Comparison of ENCODE assay signal across 8 mouse cellular contexts in the genomic region with DNA sequence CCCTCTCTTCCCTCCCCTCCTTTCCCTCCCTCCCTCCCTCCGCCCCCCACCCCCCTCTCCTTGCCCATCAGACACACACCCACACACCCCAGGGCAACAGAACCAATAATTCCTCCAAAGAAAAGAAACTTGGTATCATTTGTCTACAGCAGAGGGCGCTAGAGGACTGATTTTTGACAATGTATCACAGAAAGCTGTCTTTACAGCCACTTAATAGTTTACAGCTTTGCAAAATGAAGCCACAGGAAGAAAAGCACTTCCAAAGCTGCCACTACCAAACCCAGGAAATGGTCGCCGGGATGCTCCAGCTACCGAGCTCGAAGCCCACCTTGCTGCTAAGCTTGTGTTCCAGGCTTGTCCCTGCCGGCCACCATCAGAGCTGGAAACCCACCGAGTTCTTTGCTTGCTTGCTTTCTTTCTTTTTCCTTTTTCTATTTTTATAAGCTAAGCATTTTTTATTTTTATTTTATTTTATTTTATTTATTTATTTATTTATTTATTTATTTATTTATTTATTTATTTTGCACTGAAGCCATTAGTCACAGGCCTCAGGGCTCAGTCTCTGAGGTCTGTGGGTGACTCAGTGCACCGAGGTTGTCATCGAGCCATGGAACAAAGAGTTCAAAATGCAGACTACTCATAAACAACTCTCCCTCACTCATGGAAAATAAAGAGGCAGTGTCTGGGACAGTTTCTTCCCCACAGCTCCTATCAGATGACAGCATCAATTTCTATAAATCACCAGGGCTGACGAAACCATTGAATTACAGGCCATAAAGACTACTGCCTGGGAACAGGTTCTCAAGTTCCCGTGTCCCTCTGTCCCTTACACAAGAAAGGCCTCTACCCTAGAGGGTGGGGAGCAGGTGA.
DNase-seq lines count a peak whose midpoint lies in the region; ATAC-seq and TF ChIP-seq lines count a peak whose summit lies in the region.

No protein-coding gene starts in this region.

- H3K27me3 ChIP-seq in embryonic facial prominence, embryonic 11.5 days (ENCODE audit: control insufficient read depth, insufficient read depth, low read length) = no peaks in the 10 kb centered on the region
- H3K27me3 ChIP-seq in kidney, embryonic 14.5 days (ENCODE audit: control insufficient read depth, insufficient read depth, low read length) = no peaks in the 10 kb centered on the region
- no peaks in the 10 kb centered on the region for H3K27me3 ChIP-seq in lung, postnatal 0 days (replicated peaks; ENCODE audit: insufficient read depth, low read length)
- no peaks in the 10 kb centered on the region for H3K27me3 ChIP-seq in stomach, embryonic 14.5 days (ENCODE audit: control insufficient read depth, insufficient read depth, low read length)

- TF ChIP-seq CTCF in lung, postnatal 0 days (IDR thresholded peaks at IDR 0.05) = peak; percentile 73

- peak; percentile 86 for TF ChIP-seq EP300 in lung, postnatal 0 days (IDR thresholded peaks at IDR 0.05)

- H3K36me3 ChIP-seq in embryonic facial prominence, embryonic 11.5 days (replicated peaks; ENCODE audit: control insufficient read depth, insufficient read depth, low read depth, low read length) = no peaks in the 10 kb centered on the region
- no peaks in the 10 kb centered on the region for H3K36me3 ChIP-seq in kidney, embryonic 14.5 days (ENCODE audit: control insufficient read depth, insufficient read depth, low read length)
- no peaks in the 10 kb centered on the region for H3K36me3 ChIP-seq in lung, postnatal 0 days (ENCODE audit: insufficient read depth, low read length)
- H3K36me3 ChIP-seq in stomach, embryonic 14.5 days (ENCODE audit: control insufficient read depth, insufficient read depth, low read length) = no peaks in the 10 kb centered on the region

- H3K4me2 ChIP-seq in embryonic facial prominence, embryonic 11.5 days (ENCODE audit: low read depth, low read length) = no peak overlapping the region
- no peak overlapping the region for H3K4me2 ChIP-seq in kidney, embryonic 14.5 days (replicated peaks; ENCODE audit: low read depth, low read length)
- no peak overlapping the region for H3K4me2 ChIP-seq in lung, postnatal 0 days (replicated peaks; ENCODE audit: low read depth, low read length)
- H3K4me2 ChIP-seq in stomach, embryonic 14.5 days (replicated peaks; ENCODE audit: low read depth, low read length) = no peak overlapping the region

- no peaks in the 10 kb centered on the region for H3K4me1 ChIP-seq in embryonic facial prominence, embryonic 11.5 days (ENCODE audit: control insufficient read depth, insufficient read depth, low read length)
- 0 out of 2 replicates have a peak, but pooled peaks cover 3% of the 10 kb centered on the region for H3K4me1 ChIP-seq in kidney, embryonic 14.5 days (ENCODE audit: control insufficient read depth, insufficient read depth, low read length)
- H3K4me1 ChIP-seq in lung, postnatal 0 days (ENCODE audit: insufficient read depth, low read depth, low read length) = no peaks in the 10 kb centered on the region
- no peaks in the 10 kb centered on the region for H3K4me1 ChIP-seq in stomach, embryonic 14.5 days (ENCODE audit: control insufficient read depth, insufficient read depth, low read length)

- no peak overlapping the region for H3K9ac ChIP-seq in embryonic facial prominence, embryonic 11.5 days (replicated peaks; ENCODE audit: low read length)
- H3K9ac ChIP-seq in kidney, embryonic 14.5 days (ENCODE audit: low read depth, low read length) = no peak overlapping the region
- no peak overlapping the region for H3K9ac ChIP-seq in lung, postnatal 0 days (replicated peaks; ENCODE audit: low read depth)
- no peak overlapping the region for H3K9ac ChIP-seq in stomach, embryonic 14.5 days (replicated peaks; ENCODE audit: low read depth, low read length)

- no peaks in the 10 kb centered on the region for H3K9me3 ChIP-seq in embryonic facial prominence, embryonic 11.5 days (replicated peaks; ENCODE audit: control insufficient read depth, low read length)
- H3K9me3 ChIP-seq in kidney, embryonic 14.5 days (ENCODE audit: control insufficient read depth, low read length) = no peaks in the 10 kb centered on the region
- no peaks in the 10 kb centered on the region for H3K9me3 ChIP-seq in lung, postnatal 0 days (ENCODE audit: low read length)
- H3K9me3 ChIP-seq in stomach, embryonic 14.5 days (ENCODE audit: control insufficient read depth, low read depth, low read length) = no peaks in the 10 kb centered on the region

- no peak overlapping the region for H3K27ac ChIP-seq in embryonic facial prominence, embryonic 11.5 days (replicated peaks; ENCODE audit: low read depth, low read length)
- H3K27ac ChIP-seq in kidney, embryonic 14.5 days (ENCODE audit: low read depth, low read length) = no peak overlapping the region
- no peak overlapping the region for H3K27ac ChIP-seq in lung, postnatal 0 days (ENCODE audit: low read length)
- H3K27ac ChIP-seq in stomach, embryonic 14.5 days (ENCODE audit: low read length) = no peak overlapping the region

- ATAC-seq in cerebellum, adult (ENCODE audit: insufficient number of reproducible peaks, low FRiP score, low TSS enrichment) = no peak
- no peak for ATAC-seq in embryonic facial prominence, embryonic 11.5 days (replicated peaks; ENCODE audit: insufficient number of reproducible peaks, low FRiP score, low TSS enrichment, low read depth)
- ATAC-seq in kidney, embryonic 14.5 days (ENCODE audit: low FRiP score, low TSS enrichment) = 0 out of 2 replicates have a peak, but pooled peaks have one; percentile 37
- ATAC-seq in lung, postnatal 0 days = peak; percentile 67
- 0 out of 2 replicates have a peak, but pooled peaks have one; percentile 56 for ATAC-seq in stomach, embryonic 14.5 days (ENCODE audit: insufficient number of reproducible peaks, insufficient read depth, low FRiP score, low read depth)

- peak; percentile 57 to 63 for DNase-seq in cerebellum, adult 18-20 months
- DNase-seq in urinary bladder, postnatal 25 days (ENCODE audit: low spot score) = peak; percentile 60
- DNase-seq in urinary bladder, postnatal 10 days (ENCODE audit: low spot score) = no peak
- peak; percentile 93 for DNase-seq in embryonic facial prominence, embryonic 11.5 days (ENCODE audit: low spot score)
- DNase-seq in lung, postnatal 0 days (ENCODE audit: low spot score) = peak; percentile 76

- H3K4me3 ChIP-seq in embryonic facial prominence, embryonic 11.5 days (ENCODE audit: low read depth, low read length) = no peak overlapping the region
- H3K4me3 ChIP-seq in kidney, embryonic 14.5 days (ENCODE audit: low read length) = no peak overlapping the region
- no peak overlapping the region for H3K4me3 ChIP-seq in lung, postnatal 0 days (ENCODE audit: low read depth, low read length)
- no peak overlapping the region for H3K4me3 ChIP-seq in stomach, embryonic 14.5 days (ENCODE audit: low read depth, low read length)

- 46% methylated on average over 11 of the region's 12 CpGs for WGBS in embryonic facial prominence, embryonic 11.5 days
- 21% methylated on average over 11 of the region's 12 CpGs for WGBS in kidney, embryonic 14.5 days
- 46% methylated on average over 11 of the region's 12 CpGs for WGBS in lung, postnatal 0 days
- WGBS in stomach, embryonic 14.5 days = 46% methylated on average over 11 of the region's 12 CpGs

Comparison
In these comparisons a context has a peak if more than half of its experiments do, and no peak if none do; other contexts are left out.
1. ATAC-seq: peak in kidney, embryonic 14.5 days (single experiment), lung, postnatal 0 days (single experiment) and stomach, embryonic 14.5 days (single experiment); none in cerebellum, adult (single experiment) and embryonic facial prominence, embryonic 11.5 days (single experiment).